Mouse (Mus musculus): ENCODE results near the gene Pam.
"Not testable (repeated sequence)": the region's sequence is repeated elsewhere in the genome, so short reads cannot be mapped to it uniquely, and the experiment has no call there.

Gene Pam

DNA sequence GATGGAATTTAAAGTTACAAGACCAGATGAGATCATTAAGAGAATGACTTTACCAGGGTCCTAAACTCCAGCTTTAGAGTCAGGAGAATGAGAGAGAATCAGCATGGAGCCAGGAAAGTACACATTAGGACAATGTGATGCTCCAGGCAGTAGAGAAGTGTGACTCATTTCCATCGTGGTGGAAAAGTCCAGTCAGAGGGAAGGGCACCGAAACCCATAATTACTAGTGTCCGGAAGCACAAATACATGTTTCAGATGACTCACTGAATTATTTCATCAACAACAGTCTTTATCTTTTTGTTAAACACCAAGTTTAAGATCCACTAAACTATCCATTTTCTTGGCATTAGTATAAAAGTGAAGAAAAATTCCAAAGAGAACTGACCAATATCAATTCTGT, 57.2 kb downstream of the Pam start:
- no peak for DNase-seq (ENCODE audit: low read depth, low spot score)

DNA sequence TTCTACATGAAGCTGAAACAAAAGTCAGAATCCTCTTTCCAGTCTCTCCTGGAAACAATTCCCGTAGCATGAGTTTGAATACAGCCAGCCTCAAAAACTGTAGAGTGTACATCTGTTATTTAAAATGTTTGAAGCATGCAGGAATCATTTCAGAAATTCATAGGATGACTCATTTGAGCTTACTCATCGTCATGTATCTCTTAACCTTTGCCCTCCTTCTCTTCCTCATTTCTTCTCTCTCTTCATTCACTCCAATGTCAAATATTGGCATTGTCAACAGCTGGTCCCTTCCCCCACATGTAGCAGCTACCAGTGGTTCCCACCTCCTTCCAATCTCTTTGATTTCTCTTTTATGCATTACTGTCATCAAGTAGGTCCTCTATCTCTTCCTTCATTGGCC, 59.7 kb downstream of the Pam start:
- DNase-seq (ENCODE audit: low read depth, low spot score): no peak

DNA sequence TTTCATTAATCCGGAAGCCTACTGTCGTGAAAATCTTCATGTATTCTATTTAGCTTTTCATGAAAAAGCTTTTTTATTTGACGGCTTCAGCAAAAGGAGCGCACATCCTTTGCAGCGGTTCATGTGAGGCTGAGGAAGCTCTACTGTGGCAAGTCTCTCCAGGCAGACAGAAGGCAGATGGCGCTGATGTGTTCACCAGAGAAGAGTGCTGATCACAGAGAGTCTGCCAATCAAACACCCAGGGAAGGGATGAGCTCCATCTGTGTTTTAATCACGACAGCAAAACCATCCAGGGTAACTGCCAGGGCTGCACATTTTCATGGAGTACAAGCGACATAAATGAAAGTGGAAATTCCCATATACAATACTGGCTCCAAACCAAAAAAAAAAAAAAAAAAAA, 63.6 kb downstream of the Pam start:
- no peak for DNase-seq (ENCODE audit: low read depth, low spot score)

DNA sequence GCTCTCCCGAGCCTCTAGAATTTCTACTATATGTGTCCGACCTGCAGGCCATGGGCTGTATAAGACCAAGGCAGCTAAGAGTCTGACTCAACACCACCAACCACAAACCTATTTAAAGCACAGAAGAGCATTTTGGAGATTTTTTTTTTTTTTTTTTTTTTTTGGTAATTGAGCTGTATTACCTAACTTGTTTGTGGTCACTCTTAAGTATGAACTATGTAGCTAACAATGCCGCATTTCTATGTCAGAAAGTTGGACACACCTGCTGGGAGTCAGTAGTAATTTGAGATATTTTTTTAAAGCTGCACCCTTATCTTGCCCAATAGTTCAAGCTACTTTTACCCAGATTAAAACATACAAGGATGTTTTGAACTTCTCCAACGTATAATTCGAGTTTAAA, 66.4 kb downstream of the Pam start:
- no peak for DNase-seq (ENCODE audit: low read depth, low spot score)

DNA sequence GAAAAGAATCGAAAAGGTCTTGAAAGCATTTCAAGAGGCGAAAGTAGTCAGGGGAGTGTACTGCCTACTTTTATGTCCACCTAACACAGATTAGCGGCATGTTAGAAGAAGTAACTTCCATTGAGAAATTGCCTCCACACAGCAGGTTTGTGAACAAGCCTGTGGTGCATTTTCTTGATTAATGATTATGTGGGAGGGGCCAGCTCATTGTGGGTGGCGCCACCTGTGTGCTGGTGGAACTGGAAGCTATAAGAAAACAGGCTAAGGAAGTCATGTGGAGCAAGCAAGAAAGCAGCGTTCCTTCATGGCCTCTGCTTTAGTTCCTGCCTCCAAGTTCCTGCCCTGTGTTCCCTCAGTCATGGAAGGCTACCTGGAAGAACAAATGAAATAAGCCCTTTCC, 67.0 kb downstream of the Pam start:
- DNase-seq (ENCODE audit: low read depth, low spot score): no peak

DNA sequence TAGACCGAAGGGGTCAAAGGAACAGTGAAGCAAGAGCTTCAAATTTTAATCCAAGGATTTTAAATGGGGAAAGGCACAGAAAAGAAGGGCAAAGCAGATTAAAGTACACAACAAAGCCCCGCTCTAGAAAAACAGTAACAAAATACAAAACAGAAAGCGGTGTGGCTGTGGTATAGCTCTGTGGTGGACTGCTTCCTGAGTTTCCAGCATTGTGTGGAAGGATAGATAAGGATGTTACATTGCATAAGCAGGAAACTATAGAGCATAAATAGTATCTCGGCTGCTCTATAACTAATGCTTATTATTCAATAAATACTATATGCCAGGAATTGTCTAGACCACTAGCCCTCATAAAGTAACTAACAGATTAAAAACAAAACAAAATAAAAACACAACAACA, 67.5 kb downstream of the Pam start:
- no peak for DNase-seq (ENCODE audit: low read depth, low spot score)

DNA sequence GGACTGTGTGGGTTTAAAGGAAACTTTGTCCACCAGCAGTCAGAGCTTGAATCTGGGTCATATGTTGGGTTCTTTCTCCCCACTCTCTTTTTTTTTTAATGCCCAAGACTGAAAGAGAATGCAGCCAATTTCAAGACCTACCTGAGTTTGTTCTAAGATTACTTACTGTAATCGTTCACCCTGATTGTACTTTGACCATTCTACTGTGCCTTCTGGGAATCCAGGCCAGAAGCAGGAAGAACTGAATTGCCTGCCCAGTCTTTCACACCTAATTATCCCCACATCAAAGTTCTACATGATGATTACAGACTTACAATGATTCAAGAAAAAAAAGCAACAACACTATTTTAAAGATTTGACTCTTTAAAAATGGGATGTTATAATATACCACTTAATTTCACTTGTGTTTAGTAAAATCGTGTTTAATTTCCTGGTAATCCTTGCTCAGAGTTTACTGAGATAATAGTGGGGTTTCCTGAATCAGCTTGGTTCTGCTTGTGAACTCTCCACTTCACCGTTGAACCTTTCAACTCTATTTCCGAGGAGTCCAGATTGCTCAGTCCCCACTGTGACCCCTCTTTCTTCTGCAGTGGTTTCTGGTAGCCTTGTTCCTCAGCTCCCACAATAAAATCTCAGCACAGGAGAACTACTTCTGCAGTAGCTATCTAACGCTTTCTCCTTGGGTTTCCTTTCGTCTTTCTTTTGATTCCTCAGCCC, 69.4 kb downstream of the Pam start:
- DNase-seq (ENCODE audit: low read depth, low spot score): no peak

DNA sequence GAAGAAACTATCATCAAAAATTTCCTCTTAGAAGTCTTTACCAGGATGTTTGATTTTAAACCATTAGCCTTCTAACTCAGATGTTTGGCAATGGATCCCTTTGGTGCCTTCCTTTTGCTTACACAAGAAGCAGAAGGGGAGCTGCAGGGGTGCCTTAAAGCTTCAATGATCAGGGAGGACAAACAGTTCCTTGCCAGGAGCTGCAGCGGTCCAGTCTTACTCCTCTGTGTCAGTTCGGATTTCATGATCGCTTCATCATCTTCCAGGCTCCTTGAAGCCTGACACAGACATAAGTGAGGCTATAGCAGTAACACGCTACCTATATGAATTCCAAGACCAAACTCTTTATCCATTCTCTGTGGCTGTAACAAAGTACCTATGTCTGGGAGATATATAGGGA, 71.6 kb downstream of the Pam start:
- DNase-seq (ENCODE audit: low read depth, low spot score): no peak

DNA sequence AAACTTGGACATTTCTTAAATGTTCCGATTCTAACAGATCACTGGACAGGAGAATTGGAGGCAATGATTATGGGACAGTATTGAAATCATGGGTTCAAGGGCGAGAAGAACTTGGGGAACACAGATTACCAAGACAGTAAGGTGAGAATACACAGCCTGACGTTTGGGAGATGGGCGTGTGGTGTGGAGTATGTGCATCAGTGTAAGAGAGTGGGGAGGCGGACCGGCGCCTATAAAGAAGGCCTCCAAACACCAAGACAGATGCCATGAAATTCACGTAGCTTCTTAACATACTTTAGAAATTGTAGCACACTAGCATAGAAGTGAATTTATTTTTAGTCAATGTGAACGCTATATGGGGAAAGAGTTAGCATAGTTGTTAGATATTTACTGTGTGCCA, 76.5 kb downstream of the Pam start:
- DNase-seq (ENCODE audit: low read depth, low spot score): no peak

DNA sequence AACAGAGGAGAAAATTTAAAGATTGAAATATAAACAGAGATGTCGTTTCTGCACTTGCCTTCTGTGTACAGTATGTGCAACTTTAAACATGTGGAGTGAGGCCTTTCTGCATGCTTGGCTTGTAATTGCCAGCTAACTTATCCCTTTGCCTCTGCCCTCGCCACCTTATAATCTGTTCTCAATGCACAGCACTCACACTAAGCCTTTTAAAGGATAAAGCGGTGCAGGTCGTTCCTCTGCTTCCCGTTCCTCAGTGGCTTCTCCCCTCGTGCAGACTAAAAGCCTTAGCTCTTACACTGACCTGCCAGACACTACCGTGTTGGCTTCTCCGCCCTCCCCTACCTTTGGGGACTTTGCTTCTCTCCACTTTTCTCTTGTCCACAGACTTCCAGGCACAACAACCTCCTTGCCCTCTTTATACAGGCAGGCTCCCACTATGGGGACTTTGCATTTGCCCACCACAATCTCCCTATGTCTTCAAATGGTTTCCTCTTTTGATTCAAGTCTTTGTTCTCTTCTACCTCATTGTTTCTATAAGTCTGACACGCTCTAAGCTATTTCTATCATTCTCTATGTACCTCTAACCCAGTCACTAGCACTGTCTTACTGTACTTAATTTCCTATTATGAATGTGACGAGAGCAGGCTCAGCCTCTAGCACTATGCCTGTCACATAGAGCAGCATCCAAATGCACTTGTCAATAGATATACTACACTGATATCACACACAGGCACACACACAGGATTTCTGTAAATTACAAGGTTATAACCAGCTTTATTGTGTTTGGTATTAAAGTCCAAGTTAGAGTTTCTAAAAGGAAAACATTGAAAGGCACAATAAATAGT, 79.2 kb downstream of the Pam start:
- no peak for DNase-seq (ENCODE audit: low read depth, low spot score)

DNA sequence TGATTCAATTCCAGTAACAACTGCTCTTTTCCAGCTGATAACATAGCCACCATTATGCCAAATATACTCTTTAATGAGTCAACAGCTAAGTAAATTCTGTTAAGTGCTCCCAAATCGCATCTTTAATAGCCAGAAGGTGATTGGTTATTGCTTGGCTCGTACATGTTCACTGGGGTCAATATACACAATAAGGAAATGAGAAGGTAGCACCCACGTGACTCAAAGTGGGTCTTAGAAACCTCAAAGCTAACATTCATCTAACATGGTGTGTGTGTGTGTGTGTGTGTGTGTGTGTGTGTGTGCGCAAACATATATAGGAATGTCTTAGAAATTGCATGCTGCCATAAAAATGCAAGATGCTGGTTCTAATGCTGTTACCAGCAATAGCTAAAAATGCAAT, 79.9 kb downstream of the Pam start:
- no peak for DNase-seq (ENCODE audit: low read depth, low spot score)

DNA sequence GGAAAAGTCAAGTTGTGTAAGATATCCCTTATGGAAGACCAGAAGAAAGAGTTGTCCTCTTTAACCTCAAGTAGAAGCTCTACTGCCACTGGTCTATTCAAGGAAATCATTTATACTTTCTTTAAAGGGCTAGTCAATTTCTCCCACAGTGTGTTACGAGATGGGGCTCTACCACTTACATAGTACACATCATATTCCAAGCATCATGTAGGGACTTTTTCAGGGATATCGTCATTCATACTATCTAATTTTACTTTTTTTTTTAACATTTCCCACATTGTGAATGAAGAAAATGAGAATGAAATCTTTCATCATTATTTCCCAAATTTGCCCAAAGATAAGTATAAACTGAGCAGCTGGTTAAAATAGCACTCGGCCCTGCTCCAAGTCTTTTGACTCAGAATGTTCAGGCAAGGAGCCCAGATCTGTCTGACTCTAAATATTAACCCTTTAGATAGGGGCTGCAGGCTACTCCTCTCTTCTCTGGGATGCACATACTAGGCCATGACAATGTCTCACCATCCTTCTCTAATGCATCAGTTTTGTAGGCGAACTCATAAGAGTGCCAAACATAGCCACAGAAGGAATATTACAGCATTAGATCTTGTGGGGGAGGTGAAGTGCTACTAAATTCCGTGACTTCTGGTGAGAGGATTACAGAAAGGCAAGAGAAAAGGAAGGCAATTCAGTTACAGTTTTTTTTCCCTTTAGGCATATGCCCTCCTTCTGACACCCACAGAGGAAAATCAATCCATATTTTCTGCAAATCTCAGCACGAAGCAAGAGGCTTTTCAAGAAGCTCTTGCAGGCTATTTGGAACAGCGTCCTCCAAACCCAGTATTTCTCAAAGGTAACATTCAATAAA, 92.7 kb downstream of the Pam start:
- DNase-seq (ENCODE audit: low read depth, low spot score): no peak

DNA sequence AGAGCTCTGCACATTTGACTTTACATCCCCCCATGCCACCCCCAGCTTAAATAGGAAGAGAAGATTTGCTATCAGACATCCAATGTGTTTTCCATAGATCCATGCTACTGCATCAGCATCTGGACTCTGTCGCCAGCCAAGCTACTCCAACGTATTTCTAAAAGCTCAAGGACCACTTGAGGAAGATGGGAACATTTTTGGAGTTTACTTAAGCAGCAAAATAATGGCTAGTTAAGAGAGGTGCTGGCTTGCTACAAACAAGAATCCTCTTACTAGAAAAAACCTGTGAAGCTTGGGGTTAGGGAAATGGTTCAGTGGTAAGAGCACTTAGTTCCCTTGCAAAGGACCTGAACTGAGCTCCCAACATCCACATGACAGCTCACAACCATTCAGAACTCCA, 96.0 kb downstream of the Pam start:
- no peak for DNase-seq (ENCODE audit: low read depth, low spot score)

DNA sequence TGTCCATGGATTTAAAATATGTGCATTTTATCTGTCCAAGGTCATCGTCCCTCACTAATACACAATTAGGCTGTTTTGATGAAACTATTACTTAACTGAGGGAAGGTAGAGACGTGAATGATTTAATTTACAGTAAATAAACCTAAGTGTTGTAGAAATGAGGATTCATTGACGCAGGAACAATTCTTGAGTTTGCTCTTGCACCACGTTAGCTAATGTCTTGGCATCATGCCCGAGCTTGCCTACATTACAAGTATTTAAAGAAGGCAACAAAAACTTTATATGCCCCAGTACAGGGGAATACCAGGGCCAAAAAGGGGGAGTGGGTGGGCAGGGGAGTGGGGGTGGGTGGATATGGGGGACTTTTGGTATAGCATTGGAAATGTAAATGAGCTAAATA, 96.5 kb downstream of the Pam start:
- DNase-seq (ENCODE audit: low read depth, low spot score): not testable (repeated sequence)

DNA sequence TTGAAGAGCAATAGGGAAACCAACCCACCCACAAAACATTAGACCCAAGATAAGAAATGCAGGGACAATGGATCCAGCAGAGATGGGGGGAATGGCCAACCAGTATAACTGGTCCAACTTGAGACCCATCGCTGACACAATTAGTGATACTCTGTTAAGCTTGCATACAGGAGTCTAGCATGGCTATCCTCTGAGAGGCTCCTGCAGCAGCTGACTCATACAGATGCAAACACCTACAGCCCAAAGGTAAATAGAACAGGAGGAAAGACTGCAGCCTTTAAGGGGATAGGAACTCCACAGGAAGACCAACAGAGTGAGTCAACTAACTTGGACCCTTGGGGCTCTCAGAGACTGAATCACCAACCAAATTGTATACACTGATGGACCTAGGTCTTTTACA, 98.4 kb downstream of the Pam start:
- DNase-seq (ENCODE audit: low read depth, low spot score): no peak

DNA sequence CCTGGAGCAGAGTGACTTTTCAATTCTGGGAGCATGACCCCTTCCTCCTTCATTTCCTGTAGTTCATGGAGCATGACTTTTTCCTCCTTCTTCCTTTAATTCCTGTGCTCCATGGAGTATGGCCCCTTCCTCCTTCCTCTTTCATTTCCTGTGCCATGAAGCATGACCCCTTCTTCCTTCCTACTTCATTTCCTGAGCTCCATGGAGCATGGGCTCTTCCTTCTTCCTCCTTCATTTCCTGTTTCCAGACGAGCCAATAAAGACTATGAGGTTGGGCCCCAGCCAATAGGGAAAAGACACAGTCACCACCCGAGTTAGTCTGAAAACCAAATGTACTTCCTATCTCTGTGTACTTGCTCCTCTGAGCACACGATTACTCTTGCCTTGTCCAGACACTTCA, 103.5 kb downstream of the Pam start:
- no peak for DNase-seq (ENCODE audit: low read depth, low spot score)

DNA sequence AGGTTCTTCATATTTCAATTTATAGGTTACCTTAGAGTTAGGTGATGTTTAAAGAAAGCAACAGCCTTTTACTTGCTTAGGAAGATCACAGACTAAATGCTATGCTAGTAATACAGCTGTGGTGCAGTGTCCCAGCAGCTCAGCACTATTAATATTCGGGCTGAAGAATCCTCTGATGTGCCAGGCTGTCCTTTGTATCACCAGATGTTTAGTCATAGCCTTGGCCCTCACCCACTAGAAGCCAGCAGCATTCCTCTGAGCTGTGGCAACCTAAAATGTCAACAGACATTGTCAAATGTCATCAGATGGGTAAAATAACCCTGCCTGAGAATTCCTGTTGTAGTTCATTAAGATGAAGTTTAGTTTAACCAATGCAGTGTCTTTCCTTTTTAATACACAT, 112.3 kb downstream of the Pam start:
- no peak for DNase-seq (ENCODE audit: low read depth, low spot score)

DNA sequence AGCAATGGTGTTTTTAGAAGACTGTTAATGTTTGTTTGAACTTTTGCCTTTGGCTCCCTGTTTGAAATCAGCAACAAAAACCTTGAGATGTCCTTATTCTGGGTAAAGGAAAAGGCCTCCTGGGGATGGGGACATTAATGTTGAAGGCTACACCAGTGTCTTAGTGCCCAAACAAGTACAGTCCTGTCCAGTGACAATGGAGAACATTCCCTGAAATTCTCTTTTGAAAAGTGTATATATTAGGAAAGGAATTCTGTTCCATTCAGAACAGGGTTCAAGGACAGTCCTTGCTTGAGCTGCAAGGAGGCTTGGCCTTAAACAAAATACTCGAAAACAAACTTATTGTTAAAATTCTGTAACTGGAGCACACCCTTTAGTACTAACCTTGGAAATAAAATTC, 116.0 kb downstream of the Pam start:
- no peak for DNase-seq (ENCODE audit: low read depth, low spot score)

DNA sequence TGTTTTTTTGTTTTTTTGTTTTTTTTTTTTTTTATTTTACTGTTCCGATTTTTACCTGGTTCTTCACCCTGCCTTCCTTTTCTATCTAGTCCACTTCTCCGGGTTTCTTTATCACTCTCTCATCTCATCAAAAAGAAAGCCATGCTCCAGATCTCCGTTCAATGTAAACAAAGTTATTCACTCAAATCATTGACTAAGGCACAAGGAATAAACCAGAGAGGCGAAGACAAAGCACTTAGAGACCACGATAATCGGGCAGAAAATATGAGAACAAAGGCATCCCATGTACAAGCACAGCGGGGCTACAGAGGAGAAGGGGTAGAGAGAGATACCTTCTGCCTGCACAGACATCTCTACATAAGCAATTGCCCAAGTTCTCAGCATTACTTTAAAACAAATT, 117.9 kb downstream of the Pam start:
- DNase-seq (ENCODE audit: low read depth, low spot score): no peak

DNA sequence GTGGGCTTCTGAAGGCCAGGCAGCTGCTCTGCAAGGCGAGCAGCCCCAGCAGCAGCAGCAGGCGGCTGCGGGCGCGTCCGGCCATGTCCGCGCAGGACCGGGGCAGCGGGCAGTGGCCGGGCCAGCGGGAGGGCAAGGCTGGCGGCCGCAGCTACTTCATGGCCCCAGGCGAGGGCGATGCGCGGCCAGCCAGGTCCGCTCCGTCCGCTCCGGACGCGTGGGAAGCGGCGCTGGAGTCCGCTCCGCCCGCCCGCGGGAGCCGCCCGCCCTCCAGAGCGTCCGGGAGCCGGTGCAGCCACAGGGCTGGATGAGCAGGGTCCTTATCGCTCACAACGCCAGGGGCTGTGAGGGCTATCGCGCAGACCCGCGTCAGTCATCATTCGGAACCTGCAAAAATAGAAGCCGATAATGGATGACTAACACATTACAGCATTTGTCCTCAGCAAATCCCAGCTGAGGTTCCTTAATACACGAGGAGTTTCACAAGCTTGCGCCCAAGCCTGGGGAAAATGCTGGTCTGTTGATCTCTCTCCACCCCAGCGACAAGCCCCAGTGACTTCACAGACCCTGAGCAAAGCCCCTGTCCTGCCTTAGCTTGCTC, 118.5 kb downstream of the Pam start:
- no peak for DNase-seq (ENCODE audit: low read depth, low spot score)

DNA sequence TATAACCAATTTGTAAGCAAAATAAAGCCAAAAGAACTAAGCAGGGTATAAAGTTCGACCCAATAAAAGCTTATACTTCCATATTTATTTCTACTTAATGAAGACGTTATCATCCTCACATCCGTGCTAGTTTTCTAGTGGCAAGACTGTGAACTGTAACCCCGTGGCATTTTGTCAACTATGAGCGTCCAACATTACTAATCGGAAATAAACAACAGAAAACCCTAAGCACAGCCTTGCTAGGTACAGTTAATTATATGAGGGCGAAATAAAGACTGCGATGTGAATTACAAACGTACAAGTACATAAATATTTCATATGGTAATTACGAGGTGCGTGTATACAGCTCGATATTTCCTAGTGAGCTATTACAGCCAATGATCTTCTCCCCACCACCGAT, 119.4 kb downstream of the Pam start:
- no peak for DNase-seq (ENCODE audit: low read depth, low spot score)

DNA sequence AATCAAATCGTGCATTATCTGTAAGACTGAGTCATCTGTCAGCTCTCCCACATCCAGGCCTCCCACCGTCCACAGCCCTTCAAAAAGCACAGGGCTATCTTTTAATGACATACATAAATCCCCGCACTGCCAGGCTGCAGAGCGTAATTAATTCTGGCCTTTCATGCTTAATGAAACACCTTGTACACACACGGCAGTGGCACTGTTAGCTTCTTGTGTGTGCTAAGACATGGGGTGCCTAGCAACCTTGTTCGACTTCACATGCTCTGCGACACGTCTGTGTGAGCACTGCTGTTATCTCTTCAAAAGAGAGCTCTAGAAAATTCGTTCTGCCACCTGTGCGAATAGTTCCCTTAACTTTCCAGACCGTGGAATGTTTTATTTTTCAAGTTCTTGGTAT, 120.5 kb downstream of the Pam start:
- no peak for DNase-seq (ENCODE audit: low read depth, low spot score)
